Mouse (Mus musculus) spleen, adult 2 months (tissue): ENCODE measurements around the gene Arhgap5.

Experiments used
- CTCF ChIP-seq: fragments of 200-500 bp; IDR thresholded peaks from 2 replicates; pipeline ENCODE4 v1.5.1; 2011; ENCODE audit warnings: mild to moderate bottlenecking, inconsistent platforms; ENCODE audit not compliant: insufficient read depth, insufficient read length, insufficient replicate concordance; ENCODE audit errors: extremely low read depth
- POLR2A ChIP-seq: fragments of 200-500 bp; IDR thresholded peaks from 2 replicates; pipeline ENCODE4 v1.6.1; 2011; ENCODE audit warnings: low read depth, low read length, inconsistent platforms

- no peak for TF ChIP-seq POLR2A
- no peak for TF ChIP-seq CTCF
Measured at GRCm38 (mm10) chr12:52595389-52596185, 91.8 kb downstream of the Arhgap5 start.
